Mouse (Mus musculus): ENCODE data around the gene Osbpl6.

Gene Osbpl6

GRCm38 (mm10) chr2:76498891-76499290 is 92.6 kb downstream of the Osbpl6 start:
- DNase-seq (ENCODE audit: low read depth), result no peak

- DNase-seq (ENCODE audit: low read depth), result no peak
Measured at GRCm38 (mm10) chr2:76504122-76504839, 98.0 kb downstream of the Osbpl6 start.

- DNase-seq (ENCODE audit: low read depth), result no peak
Measured at GRCm38 (mm10) chr2:76504989-76505388, 98.7 kb downstream of the Osbpl6 start.

- DNase-seq (ENCODE audit: low read depth), result no peak
Measured at GRCm38 (mm10) chr2:76511281-76511721, 105.0 kb downstream of the Osbpl6 start.

GRCm38 (mm10) chr2:76512133-76512532 is 105.8 kb downstream of the Osbpl6 start:
- no peak for DNase-seq (ENCODE audit: low read depth)

- no peak for DNase-seq (ENCODE audit: low read depth)
Measured at GRCm38 (mm10) chr2:76512888-76513287, 106.6 kb downstream of the Osbpl6 start.

- no peak for DNase-seq (ENCODE audit: low read depth)
Measured at GRCm38 (mm10) chr2:76513296-76513695, 107.0 kb downstream of the Osbpl6 start.

GRCm38 (mm10) chr2:76517471-76517870 is 111.2 kb downstream of the Osbpl6 start:
- no peak for DNase-seq (ENCODE audit: low read depth)

GRCm38 (mm10) chr2:76518407-76519063 is 112.2 kb downstream of the Osbpl6 start:
- DNase-seq (ENCODE audit: low read depth), result no peak

- DNase-seq (ENCODE audit: low read depth), result no peak
Measured at GRCm38 (mm10) chr2:76521585-76521984, 115.3 kb downstream of the Osbpl6 start.

GRCm38 (mm10) chr2:76524451-76524850 is 118.1 kb downstream of the Osbpl6 start:
- no peak for DNase-seq (ENCODE audit: low read depth)

- no peak for DNase-seq (ENCODE audit: low read depth)
Measured at GRCm38 (mm10) chr2:76525645-76526044, 119.3 kb downstream of the Osbpl6 start.

GRCm38 (mm10) chr2:76532490-76533126 is 126.3 kb downstream of the Osbpl6 start:
- DNase-seq (ENCODE audit: low read depth), result no peak

GRCm38 (mm10) chr2:76534932-76535331 is 128.6 kb downstream of the Osbpl6 start:
- DNase-seq (ENCODE audit: low read depth), result no peak

GRCm38 (mm10) chr2:76541900-76542299 is 135.6 kb downstream of the Osbpl6 start:
- no peak for DNase-seq (ENCODE audit: low read depth)

GRCm38 (mm10) chr2:76542921-76543320 is 136.6 kb downstream of the Osbpl6 start:
- DNase-seq (ENCODE audit: low read depth), result no peak

GRCm38 (mm10) chr2:76545539-76545938 is 139.2 kb downstream of the Osbpl6 start:
- no peak for DNase-seq (ENCODE audit: low read depth)

- DNase-seq (ENCODE audit: low read depth), result no peak
Measured at GRCm38 (mm10) chr2:76548171-76548570, 141.9 kb downstream of the Osbpl6 start.

- no peak for DNase-seq (ENCODE audit: low read depth)
Measured at GRCm38 (mm10) chr2:76548836-76549235, 142.5 kb downstream of the Osbpl6 start.

- DNase-seq (ENCODE audit: low read depth), result no peak
Measured at GRCm38 (mm10) chr2:76549316-76549715, 143.0 kb downstream of the Osbpl6 start.

- no peak for DNase-seq (ENCODE audit: low read depth)
Measured at GRCm38 (mm10) chr2:76555852-76556558, 149.7 kb downstream of the Osbpl6 start.

GRCm38 (mm10) chr2:76560146-76560545 is 153.8 kb downstream of the Osbpl6 start:
- no peak for DNase-seq (ENCODE audit: low read depth)

Measured in c-Kit-positive CD71-positive TER-119-negative erythroid progenitor cells, embryonic 14.5 days (primary cell).